Mouse (Mus musculus) kidney, adult 2 months (tissue): ENCODE measurements around the gene Ttll11.

Experiments
- CTCF ChIP-seq: fragments of 200-500 bp; conservative IDR thresholded peaks from 2 replicates; pipeline ENCODE4 v1.5.1; 2011; ENCODE audit warnings: low read depth, mild to moderate bottlenecking, control low read depth, low read length, moderate library complexity, mixed read lengths; ENCODE audit not compliant: insufficient read depth, insufficient read length
- POLR2A ChIP-seq: fragments of 200-500 bp; IDR thresholded peaks from one replicate; pipeline ENCODE4 v1.6.1; 2011; ENCODE audit warnings: low read depth, low read length, control low read depth

- TF ChIP-seq CTCF (no peak), POLR2A (no peak)
Measured at GRCm38 (mm10) chr2:35799073-35799472, 180.6 kb downstream of the Ttll11 start.
